Mouse (Mus musculus): Measurements from ENCODE around the gene Rbm8a.

The Rbm8a gene

GRCm38 (mm10) chr3:96669727-96670468 lies 40.2 kb downstream of the Rbm8a start, which contains the start of gene Ankrd35:
Ankrd35 (plus strand) TSS chr3:96670131.
- no peak for DNase-seq (ENCODE audit: low read depth, low spot score)

GRCm38 (mm10) chr3:96671519-96671918 lies 41.8 kb downstream of the Rbm8a start:
- no peak for DNase-seq (ENCODE audit: low read depth, low spot score)

GRCm38 (mm10) chr3:96673514-96673913 lies 43.8 kb downstream of the Rbm8a start:
- no peak for DNase-seq (ENCODE audit: low read depth, low spot score)

GRCm38 (mm10) chr3:96674442-96674841 lies 44.7 kb downstream of the Rbm8a start:
- no peak for DNase-seq (ENCODE audit: low read depth, low spot score)

- no peak for DNase-seq (ENCODE audit: low read depth, low spot score)
Measured at GRCm38 (mm10) chr3:96675171-96675570, 45.4 kb downstream of the Rbm8a start.

GRCm38 (mm10) chr3:96675690-96676089 lies 46.0 kb downstream of the Rbm8a start:
- no peak for DNase-seq (ENCODE audit: low read depth, low spot score)

- no peak for DNase-seq (ENCODE audit: low read depth, low spot score)
Measured at GRCm38 (mm10) chr3:96678456-96678855, 48.7 kb downstream of the Rbm8a start.

GRCm38 (mm10) chr3:96679159-96679674 lies 49.5 kb downstream of the Rbm8a start:
- no peak for DNase-seq (ENCODE audit: low read depth, low spot score)

- DNase-seq (ENCODE audit: low read depth, low spot score), result no peak
Measured at GRCm38 (mm10) chr3:96680269-96680956, 50.7 kb downstream of the Rbm8a start.

Data from retina, adult 2 months (tissue).